Mouse (Mus musculus) testis, adult 2 months (tissue): Measurements from ENCODE around the gene Itpka. TPM values are rescaled to one million over a fixed set of nuclear protein-coding genes. Genes with fewer than 3 reads are reported as not detected.

ENCODE experiments used
- H3K27ac ChIP-seq: fragments of 200-500 bp; 2 replicates; pipeline ENCODE4 v1.5.1; 2012; ENCODE audit warnings: low read depth, low read length; ENCODE audit not compliant: control insufficient read depth, insufficient read depth
- H3K27me3 ChIP-seq: fragments of 200-500 bp; 2 replicates; pipeline ENCODE4 v1.6.1; 2012; ENCODE audit warnings: mild to moderate bottlenecking, low read length, moderate library complexity; ENCODE audit not compliant: control insufficient read depth, insufficient read depth
- H3K36me3 ChIP-seq: fragments of 200-500 bp; 2 replicates; pipeline ENCODE4 v1.6.1; 2012; ENCODE audit warnings: mild to moderate bottlenecking, low read length; ENCODE audit not compliant: control insufficient read depth, insufficient read depth
- H3K4me1 ChIP-seq: fragments of 200-500 bp; 2 replicates; pipeline ENCODE4 v1.6.1; 2012; ENCODE audit warnings: low read length; ENCODE audit not compliant: control insufficient read depth, insufficient read depth
- H3K4me3 ChIP-seq: fragments of 200-500 bp; 2 replicates; pipeline ENCODE4 v1.5.1; 2012; ENCODE audit warnings: low read depth, mild to moderate bottlenecking, low read length, moderate library complexity, mixed read lengths; ENCODE audit not compliant: control insufficient read depth
- CTCF ChIP-seq: fragments of 200-500 bp; IDR thresholded peaks from 2 replicates; pipeline ENCODE4 v1.5.1; 2012; ENCODE audit warnings: low read depth, mild to moderate bottlenecking, inconsistent platforms, low read length, moderate library complexity; ENCODE audit not compliant: control insufficient read depth, insufficient read depth, insufficient replicate concordance
- POLR2A ChIP-seq: fragments of 200-500 bp; IDR thresholded peaks from 2 replicates; pipeline ENCODE4 v1.6.1; 2012; ENCODE audit warnings: low read depth, mild to moderate bottlenecking, inconsistent platforms, low read length, moderate library complexity; ENCODE audit not compliant: control insufficient read depth
- polyA plus RNA-seq: library from polyadenylated mRNA; depleted of rRNA; stranded (reverse); fragments of >200 nt; gene quantifications from 2 replicates; pipeline ENCODE4 v1.2.3, GENCODE M21; 2012; rRNA removed

Itpka gene
- polyA plus RNA-seq, result 5.8 and 6.4 TPM in 2 replicates

GRCm38 (mm10) chr2:119741581-119742411 is at the start of gene Itpka:
TSS of gene Itpka (plus strand) at chr2:119742337.
- peaks cover 25% of the 10 kb centered on the region for H3K4me1 ChIP-seq
- H3K36me3 ChIP-seq, result no peaks in the 10 kb centered on the region
- 0 out of 2 replicates have a peak, but pooled peaks cover 2% of the 10 kb centered on the region for H3K27me3 ChIP-seq
- peak within 1 kb of the TSS; percentile 36 for H3K27ac ChIP-seq
- peak within 1 kb of the TSS; percentile 85 for H3K4me3 ChIP-seq
- TF ChIP-seq POLR2A (no peak), CTCF (no peak)

- H3K36me3 ChIP-seq, result no peaks in the 10 kb centered on the region; the same call in 1 of the 2 replicates
- H3K27me3 ChIP-seq, result no peaks in the 10 kb centered on the region
- no peak for TF ChIP-seq CTCF
- TF ChIP-seq POLR2A, result no peak
Observed at GRCm38 (mm10) chr2:119694826-119695225, 47.3 kb upstream of the Itpka start.

GRCm38 (mm10) chr2:119696111-119696510 is 46.0 kb upstream of the Itpka start:
- Histone ChIP-seq H3K36me3 (no peaks in the 10 kb centered on the region; the same call in 1 of the 2 replicates), H3K4me1 (no peaks in the 10 kb centered on the region), H3K27ac (no peak overlapping the region), H3K4me3 (no peak overlapping the region), H3K27me3 (no peaks in the 10 kb centered on the region)
- TF ChIP-seq POLR2A, result no peak
- no peak for TF ChIP-seq CTCF

More at GRCm38 (mm10) chr2:119694826-119695225, 47.3 kb upstream of the Itpka start:
- H3K4me3 ChIP-seq, result no peak overlapping the region
- no peak overlapping the region for H3K27ac ChIP-seq
- no peaks in the 10 kb centered on the region for H3K4me1 ChIP-seq

- H3K4me1 ChIP-seq, result no peaks in the 10 kb centered on the region
- no peak overlapping the region for H3K27ac ChIP-seq
- H3K27me3 ChIP-seq, result no peaks in the 10 kb centered on the region
- H3K4me3 ChIP-seq, result no peak overlapping the region
- H3K36me3 ChIP-seq, result no peaks in the 10 kb centered on the region; the same call in 1 of the 2 replicates
- TF ChIP-seq CTCF, result no peak
- TF ChIP-seq POLR2A, result no peak
Observed at GRCm38 (mm10) chr2:119698472-119698871, 43.7 kb upstream of the Itpka start.

- Histone ChIP-seq H3K27me3 (no peaks in the 10 kb centered on the region), H3K36me3 (no peaks in the 10 kb centered on the region; the same call in 1 of the 2 replicates), H3K4me3 (no peak overlapping the region), H3K4me1 (no peaks in the 10 kb centered on the region), H3K27ac (no peak overlapping the region)
- no peak for TF ChIP-seq POLR2A
- TF ChIP-seq CTCF, result no peak
Observed at GRCm38 (mm10) chr2:119699962-119700361, 42.2 kb upstream of the Itpka start.

- no peaks in the 10 kb centered on the region; the same call in 1 of the 2 replicates for H3K36me3 ChIP-seq
- H3K27me3 ChIP-seq, result no peaks in the 10 kb centered on the region
- no peaks in the 10 kb centered on the region for H3K4me1 ChIP-seq
Observed at GRCm38 (mm10) chr2:119703171-119703570, 39.0 kb upstream of the Itpka start.

GRCm38 (mm10) chr2:119707676-119708075 is 34.5 kb upstream of the Itpka start:
- Histone ChIP-seq H3K4me3 (no peak overlapping the region), H3K27me3 (no peaks in the 10 kb centered on the region), H3K27ac (no peak overlapping the region), H3K36me3 (no peaks in the 10 kb centered on the region; the same call in 1 of the 2 replicates), H3K4me1 (no peaks in the 10 kb centered on the region)
- TF ChIP-seq CTCF (no peak), POLR2A (no peak)

More at GRCm38 (mm10) chr2:119703171-119703570, 39.0 kb upstream of the Itpka start:
- TF ChIP-seq POLR2A (no peak), CTCF (no peak)
- H3K27ac ChIP-seq, result no peak overlapping the region
- H3K4me3 ChIP-seq, result no peak overlapping the region
